Mouse (Mus musculus) intestine, embryonic 15.5 days (tissue): ENCODE measurements around the gene Gm13278. TPM values are rescaled to one million over a fixed set of nuclear protein-coding genes. Genes with fewer than 3 reads are reported as not detected.
"Not testable (repeated sequence)": the region's sequence is repeated elsewhere in the genome, so short reads cannot be mapped to it uniquely, and the experiment has no call there.

Experiments
- ATAC-seq: fragments of 200-750 bp; cut with Nextera tagmentation; 2 replicates; pipeline ENCODE4 v1.8.0; 2017; ENCODE audit warnings: moderate TSS enrichment, moderate library complexity
- H3K27ac ChIP-seq: fragments of 300-500 bp; sonication (generic); 2 replicates; pipeline ENCODE4 v1.5.1; 2015; ENCODE audit warnings: mild to moderate bottlenecking, inconsistent platforms
- H3K27me3 ChIP-seq: fragments of 300-500 bp; sonication (generic); replicated peaks from 2 replicates; pipeline ENCODE4 v1.6.1; 2015; ENCODE audit warnings: inconsistent platforms
- H3K36me3 ChIP-seq: fragments of 300-500 bp; sonication (generic); 2 replicates; pipeline ENCODE4 v1.6.1; 2015; ENCODE audit warnings: inconsistent platforms
- H3K4me1 ChIP-seq: fragments of 300-500 bp; sonication (generic); replicated peaks from 2 replicates; pipeline ENCODE4 v1.6.1; 2015; ENCODE audit warnings: inconsistent platforms
- H3K4me2 ChIP-seq: fragments of 300-500 bp; sonication (generic); replicated peaks from 2 replicates; pipeline ENCODE4 v1.6.1; 2015; ENCODE audit warnings: mild to moderate bottlenecking, inconsistent platforms
- H3K4me3 ChIP-seq: fragments of 300-500 bp; sonication (generic); replicated peaks from 2 replicates; pipeline ENCODE4 v1.5.1; 2015; ENCODE audit warnings: inconsistent platforms
- H3K9ac ChIP-seq: fragments of 300-500 bp; sonication (generic); 2 replicates; pipeline ENCODE4 v1.6.1; 2015; ENCODE audit warnings: inconsistent platforms
- H3K9me3 ChIP-seq: fragments of 300-500 bp; sonication (generic); 2 replicates; pipeline ENCODE4 v1.6.1; 2016; ENCODE audit warnings: inconsistent platforms
- WGBS: fragments of 180-500 bp; shearing (Covaris S2); methylation state at CpG from one replicate; pipeline ENCODE4 v1.1.7; 2015; 5-methylcytosine and 5-hydroxymethylcytosine counted together
- polyA plus RNA-seq: library from polyadenylated mRNA; unstranded; fragments of >200 nt; fragmentation: Nextera tagmentation; extraction: Ambion mirVana; gene quantifications from 2 replicates; pipeline ENCODE4 v1.2.1, GENCODE M21; 2015

Gm13278 gene
- polyA plus RNA-seq, 1 experiment from 2014 or later = not detected

DNA sequence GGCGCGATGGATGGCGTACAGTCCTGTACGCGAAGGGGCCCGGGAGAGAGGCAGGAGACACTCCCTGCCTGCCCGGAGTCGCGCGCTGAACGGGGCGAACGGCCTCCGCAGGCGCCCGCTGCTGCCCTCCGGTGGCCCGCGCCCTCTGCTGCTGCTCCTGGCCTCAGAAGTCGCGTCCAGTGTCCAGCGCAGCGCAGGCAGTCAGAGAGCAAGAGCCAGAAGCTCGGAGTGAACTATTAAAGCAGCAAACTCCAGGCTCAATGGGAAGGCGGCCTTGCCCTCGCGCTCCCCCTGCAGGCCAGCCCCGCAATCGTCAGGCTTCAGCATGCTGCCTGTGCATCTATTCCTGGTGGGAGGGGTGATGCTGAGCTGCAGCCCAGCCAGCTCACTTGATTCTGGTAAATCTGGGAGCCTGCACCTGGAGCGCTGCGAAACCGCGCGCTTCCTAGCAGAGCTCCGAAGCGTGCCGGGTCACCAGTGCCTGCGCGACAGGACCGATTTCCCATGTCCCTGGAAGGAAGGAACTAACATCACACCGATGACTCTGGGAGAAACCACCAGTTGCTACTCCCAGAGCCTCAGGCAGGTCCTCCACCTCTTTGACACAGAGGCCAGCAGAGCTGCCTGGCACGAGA, 27.8 kb upstream of the Gm13278 start:
- H3K36me3 ChIP-seq, H3K9ac ChIP-seq, H3K9me3 ChIP-seq, ATAC-seq, H3K27me3 ChIP-seq, H3K4me1 ChIP-seq: not testable (repeated sequence)
- H3K4me2 ChIP-seq = peak overlapping the region; percentile 61
- WGBS = 2% methylated on average over 41 of the region's 42 CpGs
- peak overlapping the region; percentile 68; the same call in 1 of the 2 replicates for H3K27ac ChIP-seq
- H3K4me3 ChIP-seq = peak overlapping the region; percentile 35

DNA sequence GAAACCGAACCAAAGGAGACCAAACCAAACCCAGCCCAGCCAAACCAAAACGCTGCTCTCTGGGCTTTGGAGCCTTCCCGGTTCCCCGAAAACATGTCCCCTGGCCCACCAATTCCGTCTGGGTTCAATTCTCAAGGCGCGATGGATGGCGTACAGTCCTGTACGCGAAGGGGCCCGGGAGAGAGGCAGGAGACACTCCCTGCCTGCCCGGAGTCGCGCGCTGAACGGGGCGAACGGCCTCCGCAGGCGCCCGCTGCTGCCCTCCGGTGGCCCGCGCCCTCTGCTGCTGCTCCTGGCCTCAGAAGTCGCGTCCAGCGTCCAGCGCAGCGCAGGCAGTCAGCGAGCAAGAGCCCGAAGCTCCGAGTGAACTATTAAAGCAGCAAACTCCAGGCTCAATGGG, 17.8 kb upstream of the Gm13278 start, which contains the start of gene Gm13290:
Gene Gm13290, plus strand, starts transcription at position 301 of the 400 bp plus-strand sequence.
- not testable (repeated sequence) for H3K9ac ChIP-seq, H3K27ac ChIP-seq, H3K36me3 ChIP-seq, H3K4me3 ChIP-seq, H3K9me3 ChIP-seq, ATAC-seq, H3K4me2 ChIP-seq, H3K27me3 ChIP-seq, H3K4me1 ChIP-seq
- WGBS = no CpG with 5 or more reads among the region's 32 CpGs

DNA sequence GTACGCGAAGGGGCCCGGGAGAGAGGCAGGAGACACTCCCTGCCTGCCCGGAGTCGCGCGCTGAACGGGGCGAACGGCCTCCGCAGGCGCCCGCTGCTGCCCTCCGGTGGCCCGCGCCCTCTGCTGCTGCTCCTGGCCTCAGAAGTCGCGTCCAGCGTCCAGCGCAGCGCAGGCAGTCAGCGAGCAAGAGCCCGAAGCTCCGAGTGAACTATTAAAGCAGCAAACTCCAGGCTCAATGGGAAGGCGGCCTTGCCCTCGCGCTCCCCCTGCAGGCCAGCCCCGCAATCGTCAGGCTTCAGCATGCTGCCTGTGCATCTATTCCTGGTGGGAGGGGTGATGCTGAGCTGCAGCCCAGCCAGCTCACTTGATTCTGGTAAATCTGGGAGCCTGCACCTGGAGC, 14.7 kb upstream of the Gm13278 start, which contains the start of gene Gm13289:
Gene Gm13289, plus strand, starts transcription at position 301 of the 400 bp plus-strand sequence.
- H3K36me3 ChIP-seq, H3K4me3 ChIP-seq, ATAC-seq, H3K27ac ChIP-seq, H3K4me2 ChIP-seq, H3K4me1 ChIP-seq, H3K9ac ChIP-seq, H3K27me3 ChIP-seq, H3K9me3 ChIP-seq: not testable (repeated sequence)
- no CpG with 5 or more reads among the region's 29 CpGs for WGBS

DNA sequence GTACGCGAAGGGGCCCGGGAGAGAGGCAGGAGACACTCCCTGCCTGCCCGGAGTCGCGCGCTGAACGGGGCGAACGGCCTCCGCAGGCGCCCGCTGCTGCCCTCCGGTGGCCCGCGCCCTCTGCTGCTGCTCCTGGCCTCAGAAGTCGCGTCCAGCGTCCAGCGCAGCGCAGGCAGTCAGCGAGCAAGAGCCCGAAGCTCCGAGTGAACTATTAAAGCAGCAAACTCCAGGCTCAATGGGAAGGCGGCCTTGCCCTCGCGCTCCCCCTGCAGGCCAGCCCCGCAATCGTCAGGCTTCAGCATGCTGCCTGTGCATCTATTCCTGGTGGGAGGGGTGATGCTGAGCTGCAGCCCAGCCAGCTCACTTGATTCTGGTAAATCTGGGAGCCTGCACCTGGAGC, 11.8 kb upstream of the Gm13278 start, which contains the start of gene Gm13272:
Gene Gm13272, plus strand, starts transcription at position 301 of the 400 bp plus-strand sequence.
- not testable (repeated sequence) for H3K4me1 ChIP-seq, H3K4me2 ChIP-seq, H3K9ac ChIP-seq, ATAC-seq, H3K9me3 ChIP-seq, H3K27ac ChIP-seq, H3K27me3 ChIP-seq, H3K4me3 ChIP-seq, H3K36me3 ChIP-seq
- WGBS = no CpG with 5 or more reads among the region's 29 CpGs

DNA sequence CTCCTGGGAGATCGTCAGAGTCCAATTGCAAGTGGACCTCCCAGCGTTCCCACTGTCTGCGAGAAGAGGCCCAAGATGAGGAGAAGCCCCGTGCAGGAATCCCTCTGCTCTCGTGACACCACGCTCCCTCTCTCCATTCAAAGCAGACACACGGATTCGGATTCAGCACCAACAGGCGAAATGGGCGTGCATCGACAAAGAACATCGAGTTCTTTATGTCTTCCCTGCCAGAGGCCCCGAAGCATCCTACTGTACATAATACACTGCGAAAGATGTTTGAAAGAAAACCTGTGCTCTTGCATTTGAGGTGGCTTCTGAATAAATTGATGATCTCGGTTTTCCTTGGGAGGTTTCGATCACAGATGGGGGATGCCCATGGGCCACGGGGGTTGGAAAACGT, 11.0 kb upstream of the Gm13278 start:
- H3K9ac ChIP-seq = not testable (repeated sequence)

DNA sequence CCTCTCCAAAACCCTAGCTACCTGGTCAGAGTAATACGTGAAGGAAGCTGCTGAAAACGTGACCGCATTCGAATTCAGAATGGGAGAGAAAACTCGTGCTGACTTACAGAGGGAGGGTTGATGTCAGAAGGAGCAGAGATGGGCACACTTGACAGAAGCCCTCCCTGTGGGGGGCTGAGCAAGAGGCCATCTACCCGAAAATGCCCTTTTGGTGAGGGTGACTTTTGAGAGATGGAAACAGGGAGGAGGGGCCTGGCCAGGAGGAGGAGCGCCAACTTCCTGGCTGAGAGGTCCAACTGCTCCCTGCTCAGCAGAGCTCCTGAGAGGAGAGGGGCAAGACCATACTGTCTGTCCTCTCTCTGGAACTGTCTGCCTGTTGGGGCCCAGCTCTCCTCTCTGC, 9.5 kb upstream of the Gm13278 start, which contains the start of gene Ifnz:
Gene Ifnz, plus strand, starts transcription at position 301 of the 400 bp plus-strand sequence.
- H3K9ac ChIP-seq, ATAC-seq, H3K9me3 ChIP-seq, H3K4me1 ChIP-seq, H3K27me3 ChIP-seq, H3K27ac ChIP-seq, H3K36me3 ChIP-seq: not testable (repeated sequence)
- 21% methylated on average over 4 of the region's 7 CpGs for WGBS
- Histone ChIP-seq H3K4me2 (peak within 1 kb of the TSS; percentile 47), H3K4me3 (0 out of 2 replicates have a peak within 1 kb of the TSS, but pooled peaks have one; percentile 16)

More for the DNA sequence above, 11.0 kb upstream of the Gm13278 start:
- H3K27ac ChIP-seq, ATAC-seq, H3K4me2 ChIP-seq, H3K36me3 ChIP-seq, H3K27me3 ChIP-seq, H3K4me3 ChIP-seq, H3K9me3 ChIP-seq, H3K4me1 ChIP-seq: not testable (repeated sequence)
- WGBS = 54% methylated on average over 16 of the region's 18 CpGs

DNA sequence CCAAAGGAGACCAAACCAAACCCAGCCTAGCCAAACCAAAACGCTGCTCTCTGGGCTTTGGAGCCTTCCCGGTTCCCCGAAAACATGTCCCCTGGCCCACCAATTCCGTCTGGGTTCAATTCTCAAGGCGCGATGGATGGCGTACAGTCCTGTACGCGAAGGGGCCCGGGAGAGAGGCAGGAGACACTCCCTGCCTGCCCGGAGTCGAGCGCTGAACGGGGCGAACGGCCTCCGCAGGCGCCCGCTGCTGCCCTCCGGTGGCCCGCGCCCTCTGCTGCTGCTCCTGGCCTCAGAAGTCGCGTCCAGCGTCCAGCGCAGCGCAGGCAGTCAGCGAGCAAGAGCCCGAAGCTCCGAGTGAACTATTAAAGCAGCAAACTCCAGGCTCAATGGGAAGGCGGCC, 9.0 kb upstream of the Gm13278 start:
- 0% methylated on average over 12 of the region's 31 CpGs for WGBS
- not testable (repeated sequence) for H3K9ac ChIP-seq, H3K27ac ChIP-seq, H3K9me3 ChIP-seq, H3K36me3 ChIP-seq, ATAC-seq, H3K4me1 ChIP-seq, H3K27me3 ChIP-seq
- peak overlapping the region; percentile 47 for H3K4me2 ChIP-seq
- 0 out of 2 replicates have a peak overlapping the region, but pooled peaks have one; percentile 16 for H3K4me3 ChIP-seq

DNA sequence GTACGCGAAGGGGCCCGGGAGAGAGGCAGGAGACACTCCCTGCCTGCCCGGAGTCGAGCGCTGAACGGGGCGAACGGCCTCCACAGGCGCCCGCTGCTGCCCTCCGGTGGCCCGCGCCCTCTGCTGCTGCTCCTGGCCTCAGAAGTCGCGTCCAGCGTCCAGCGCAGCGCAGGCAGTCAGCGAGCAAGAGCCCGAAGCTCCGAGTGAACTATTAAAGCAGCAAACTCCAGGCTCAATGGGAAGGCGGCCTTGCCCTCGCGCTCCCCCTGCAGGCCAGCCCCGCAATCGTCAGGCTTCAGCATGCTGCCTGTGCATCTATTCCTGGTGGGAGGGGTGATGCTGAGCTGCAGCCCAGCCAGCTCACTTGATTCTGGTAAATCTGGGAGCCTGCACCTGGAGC, 5.9 kb upstream of the Gm13278 start, which contains the start of gene Gm13276:
Gene Gm13276, plus strand, starts transcription at position 301 of the 400 bp plus-strand sequence.
- H3K9ac ChIP-seq, H3K9me3 ChIP-seq, H3K27me3 ChIP-seq, H3K4me3 ChIP-seq, H3K27ac ChIP-seq, H3K4me2 ChIP-seq, ATAC-seq, H3K36me3 ChIP-seq, H3K4me1 ChIP-seq: not testable (repeated sequence)
- no CpG with 5 or more reads among the region's 27 CpGs for WGBS

DNA sequence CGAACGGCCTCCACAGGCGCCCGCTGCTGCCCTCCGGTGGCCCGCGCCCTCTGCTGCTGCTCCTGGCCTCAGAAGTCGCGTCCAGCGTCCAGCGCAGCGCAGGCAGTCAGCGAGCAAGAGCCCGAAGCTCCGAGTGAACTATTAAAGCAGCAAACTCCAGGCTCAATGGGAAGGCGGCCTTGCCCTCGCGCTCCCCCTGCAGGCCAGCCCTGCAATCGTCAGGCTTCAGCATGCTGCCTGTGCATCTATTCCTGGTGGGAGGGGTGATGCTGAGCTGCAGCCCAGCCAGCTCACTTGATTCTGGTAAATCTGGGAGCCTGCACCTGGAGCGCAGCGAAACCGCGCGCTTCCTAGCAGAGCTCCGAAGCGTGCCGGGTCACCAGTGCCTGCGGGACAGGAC, 2.9 kb upstream of the Gm13278 start, which contains the start of gene Gm13277:
Gene Gm13277, plus strand, starts transcription at position 231 of the 400 bp plus-strand sequence.
- H3K4me3 ChIP-seq, H3K9ac ChIP-seq, H3K4me1 ChIP-seq, H3K4me2 ChIP-seq, H3K36me3 ChIP-seq, ATAC-seq, H3K27me3 ChIP-seq, H3K9me3 ChIP-seq, H3K27ac ChIP-seq: not testable (repeated sequence)
- WGBS = 0% methylated on average over 3 of the region's 28 CpGs

DNA sequence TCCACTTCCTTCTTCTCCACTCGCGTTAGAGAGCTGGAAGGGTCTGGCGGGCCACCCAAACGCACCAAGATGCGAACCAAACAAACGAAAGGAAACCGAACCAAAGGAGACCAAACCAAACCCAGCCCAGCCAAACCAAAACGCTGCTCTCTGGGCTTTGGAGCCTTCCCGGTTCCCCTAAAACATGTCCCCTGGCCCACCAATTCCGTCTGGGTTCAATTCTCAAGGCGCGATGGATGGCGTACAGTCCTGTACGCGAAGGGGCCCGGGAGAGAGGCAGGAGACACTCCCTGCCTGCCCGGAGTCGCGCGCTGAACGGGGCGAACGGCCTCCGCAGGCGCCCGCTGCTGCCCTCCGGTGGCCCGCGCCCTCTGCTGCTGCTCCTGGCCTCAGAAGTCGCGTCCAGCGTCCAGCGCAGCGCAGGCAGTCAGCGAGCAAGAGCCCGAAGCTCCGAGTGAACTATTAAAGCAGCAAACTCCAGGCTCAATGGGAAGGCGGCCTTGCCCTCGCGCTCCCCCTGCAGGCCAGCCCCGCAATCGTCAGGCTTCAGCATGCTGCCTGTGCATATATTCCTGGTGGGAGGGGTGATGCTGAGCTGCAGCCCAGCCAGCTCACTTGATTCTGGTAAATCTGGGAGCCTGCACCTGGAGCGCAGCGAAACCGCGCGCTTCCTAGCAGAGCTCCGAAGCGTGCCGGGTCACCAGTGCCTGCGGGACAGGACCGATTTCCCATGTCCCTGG, 2.8 kb downstream of the Gm13278 start, which contains the start of gene Gm13275:
Gene Gm13275, plus strand, starts transcription at position 552 of the 740 bp plus-strand sequence.
- H3K9ac ChIP-seq, H3K4me2 ChIP-seq, H3K9me3 ChIP-seq, H3K36me3 ChIP-seq, H3K4me1 ChIP-seq, H3K27me3 ChIP-seq, H3K4me3 ChIP-seq, ATAC-seq, H3K27ac ChIP-seq: not testable (repeated sequence)
- 2% methylated on average over 15 of the region's 52 CpGs for WGBS

DNA sequence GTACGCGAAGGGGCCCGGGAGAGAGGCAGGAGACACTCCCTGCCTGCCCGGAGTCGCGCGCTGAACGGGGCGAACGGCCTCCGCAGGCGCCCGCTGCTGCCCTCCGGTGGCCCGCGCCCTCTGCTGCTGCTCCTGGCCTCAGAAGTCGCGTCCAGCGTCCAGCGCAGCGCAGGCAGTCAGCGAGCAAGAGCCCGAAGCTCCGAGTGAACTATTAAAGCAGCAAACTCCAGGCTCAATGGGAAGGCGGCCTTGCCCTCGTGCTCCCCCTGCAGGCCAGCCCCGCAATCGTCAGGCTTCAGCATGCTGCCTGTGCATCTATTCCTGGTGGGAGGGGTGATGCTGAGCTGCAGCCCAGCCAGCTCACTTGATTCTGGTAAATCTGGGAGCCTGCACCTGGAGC, 5.7 kb downstream of the Gm13278 start, which contains the start of gene Gm13279:
Gene Gm13279, plus strand, starts transcription at position 301 of the 400 bp plus-strand sequence.
- not testable (repeated sequence) for H3K9ac ChIP-seq, H3K4me3 ChIP-seq, H3K4me1 ChIP-seq, H3K9me3 ChIP-seq, ATAC-seq, H3K36me3 ChIP-seq, H3K4me2 ChIP-seq, H3K27ac ChIP-seq, H3K27me3 ChIP-seq
- no CpG with 5 or more reads among the region's 28 CpGs for WGBS

DNA sequence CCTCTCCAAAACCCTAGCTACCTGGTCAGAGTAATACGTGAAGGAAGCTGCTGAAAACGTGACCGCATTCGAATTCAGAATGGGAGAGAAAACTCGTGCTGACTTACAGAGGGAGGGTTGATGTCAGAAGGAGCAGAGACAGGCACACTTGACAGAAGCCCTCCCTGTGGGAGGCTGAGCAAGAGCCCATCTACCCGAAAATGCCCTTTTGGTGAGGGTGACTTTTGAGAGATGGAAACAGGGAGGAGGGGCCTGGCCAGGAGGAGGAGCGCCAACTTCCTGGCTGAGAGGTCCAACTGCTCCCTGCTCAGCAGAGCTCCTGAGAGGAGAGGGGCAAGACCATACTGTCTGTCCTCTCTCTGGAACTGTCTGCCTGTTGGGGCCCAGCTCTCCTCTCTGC, 8.0 kb downstream of the Gm13278 start, which contains the start of gene Gm13285:
Gene Gm13285, plus strand, starts transcription at position 301 of the 400 bp plus-strand sequence.
- not testable (repeated sequence) for H3K4me3 ChIP-seq, H3K4me2 ChIP-seq

More for the DNA sequence above, 8.0 kb downstream of the Gm13278 start, which contains the start of gene Gm13285:
- H3K36me3 ChIP-seq, H3K9me3 ChIP-seq, H3K27me3 ChIP-seq, H3K27ac ChIP-seq, ATAC-seq, H3K9ac ChIP-seq, H3K4me1 ChIP-seq: not testable (repeated sequence)
- WGBS = 10% methylated on average over 5 of the region's 7 CpGs
